Mouse (Mus musculus): ENCODE results near the gene Phf19. TPM values are rescaled to one million over a fixed set of nuclear protein-coding genes. Genes with fewer than 3 reads are reported as not detected.
A peak's percentile ranks its signal among the peaks of the same experiment; 100 is the strongest.

Gene Phf19
- polyA plus RNA-seq, 1 experiment, result 7.6 TPM

DNA sequence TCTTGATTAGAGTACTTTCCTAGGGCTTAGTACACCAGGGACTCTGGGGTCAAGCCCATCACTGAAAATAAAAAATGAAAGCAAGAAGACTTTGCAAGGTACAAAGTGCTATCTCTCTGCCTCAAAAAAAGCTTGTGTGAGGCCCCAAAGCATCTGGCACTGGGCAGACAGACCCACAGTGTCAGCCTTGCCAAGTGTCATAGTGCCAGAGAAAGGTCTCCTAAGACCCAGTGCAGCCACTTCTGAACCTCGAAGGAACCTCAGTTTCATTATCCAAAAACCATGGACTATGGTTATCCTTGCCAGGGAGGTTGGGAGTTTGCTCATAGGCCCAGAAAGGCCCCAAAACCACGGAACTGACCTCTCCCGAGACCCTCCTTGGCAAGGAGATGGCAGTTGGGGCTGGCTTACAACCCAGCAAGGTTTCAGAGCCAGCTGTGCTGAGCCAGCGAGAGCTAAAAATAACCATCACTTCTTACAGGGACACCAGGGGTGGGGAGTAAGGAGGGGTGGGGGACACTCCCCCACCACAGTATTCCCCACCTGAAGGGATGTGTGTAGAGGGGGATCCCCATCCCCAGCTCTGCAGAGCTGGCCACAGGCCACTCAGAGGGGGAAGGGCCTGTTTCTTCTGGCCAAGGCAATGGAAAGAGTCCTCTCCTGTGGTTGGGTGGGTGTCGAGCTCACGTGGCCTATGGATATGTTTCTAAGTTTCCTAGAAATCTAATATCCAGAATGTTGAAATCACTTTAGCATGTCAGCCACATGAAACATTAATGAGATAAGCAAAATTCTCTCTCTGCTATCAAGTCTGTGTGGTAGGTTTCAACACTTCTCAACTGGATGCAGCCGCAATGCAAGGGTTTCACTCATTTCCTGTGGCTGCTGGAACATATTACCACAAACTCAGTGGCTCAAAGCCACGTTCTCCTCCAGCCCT, 24.7 kb upstream of the Phf19 start:
- peaks cover 18% of the 10 kb centered on the region for H3K27me3 ChIP-seq (ENCODE audit: control insufficient read depth, insufficient read depth, insufficient read length)
- no peak overlapping the region for H3K4me3 ChIP-seq (ENCODE audit: insufficient read depth, poor library complexity, severe bottlenecking)
- H3K79me3 ChIP-seq (ENCODE audit: low read depth), result no peaks in the 10 kb centered on the region
- TF ChIP-seq CTCF (IDR thresholded peaks at IDR 0.05; ENCODE audit: control insufficient read depth, insufficient read depth, insufficient read length), result no peak
- TF ChIP-seq USF1 (IDR thresholded peaks at IDR 0.05; ENCODE audit: low read depth), result peak; percentile 72
- no peak for TF ChIP-seq MYOD1 (IDR thresholded peaks at IDR 0.05; ENCODE audit: control insufficient read depth, insufficient read length, low read depth)
- TF ChIP-seq CEBPB (IDR thresholded peaks at IDR 0.05; ENCODE audit: low read depth), result peak; percentile 38
- H3K79me2 ChIP-seq (ENCODE audit: control insufficient read depth, insufficient read depth), result no peaks in the 10 kb centered on the region
- no peak overlapping the region for H3ac ChIP-seq (ENCODE audit: control insufficient read depth, insufficient read length, low read depth)
- no peaks in the 10 kb centered on the region for H3K36me3 ChIP-seq (ENCODE audit: control insufficient read depth, insufficient read depth)

DNA sequence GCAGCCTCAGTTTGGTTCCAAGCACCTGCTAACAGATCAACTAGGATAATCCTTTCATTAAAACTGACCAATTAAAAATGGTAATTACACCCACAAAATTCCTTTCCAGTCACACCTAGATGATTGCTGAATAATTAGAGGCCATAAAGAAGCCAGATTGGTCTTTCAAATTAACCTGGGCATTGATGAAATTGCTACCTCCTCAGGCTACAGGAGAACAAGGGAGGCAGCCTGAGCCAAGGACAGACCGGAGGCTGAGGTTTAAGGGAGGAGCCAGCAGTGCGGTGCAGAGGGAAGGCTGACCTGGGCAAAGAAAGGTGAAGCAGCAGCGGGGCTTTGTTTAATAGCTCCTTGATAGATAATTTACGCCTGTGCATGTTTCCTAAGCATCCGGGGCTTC, 23.6 kb upstream of the Phf19 start:
- Histone ChIP-seq H3K79me2 (ENCODE audit: control insufficient read depth, insufficient read depth) (no peaks in the 10 kb centered on the region), H3K36me3 (ENCODE audit: control insufficient read depth, insufficient read depth) (no peaks in the 10 kb centered on the region), H3K4me3 (ENCODE audit: insufficient read depth, poor library complexity, severe bottlenecking) (no peak overlapping the region), H3ac (ENCODE audit: control insufficient read depth, insufficient read length, low read depth) (no peak overlapping the region), H3K27me3 (ENCODE audit: control insufficient read depth, insufficient read depth, insufficient read length) (peaks cover 13% of the 10 kb centered on the region), H3K79me3 (ENCODE audit: low read depth) (no peaks in the 10 kb centered on the region)
- no peak for TF ChIP-seq MYOD1 (IDR thresholded peaks at IDR 0.05; ENCODE audit: control insufficient read depth, insufficient read length, low read depth)
- TF ChIP-seq MYOG (IDR thresholded peaks at IDR 0.05; ENCODE audit: control insufficient read depth, extremely low read depth, insufficient read length), result no peak
- no peak for TF ChIP-seq CTCF (IDR thresholded peaks at IDR 0.05; ENCODE audit: control insufficient read depth, insufficient read depth, insufficient read length)
- no peak for TF ChIP-seq MAX (IDR thresholded peaks at IDR 0.05)
- no peak for TF ChIP-seq CEBPB (IDR thresholded peaks at IDR 0.05; ENCODE audit: low read depth)
- no peak for TF ChIP-seq FOSL1 (IDR thresholded peaks at IDR 0.05; ENCODE audit: insufficient read depth, low read length, poor library complexity, severe bottlenecking)
- no peak for TF ChIP-seq USF1 (IDR thresholded peaks at IDR 0.05; ENCODE audit: low read depth)

DNA sequence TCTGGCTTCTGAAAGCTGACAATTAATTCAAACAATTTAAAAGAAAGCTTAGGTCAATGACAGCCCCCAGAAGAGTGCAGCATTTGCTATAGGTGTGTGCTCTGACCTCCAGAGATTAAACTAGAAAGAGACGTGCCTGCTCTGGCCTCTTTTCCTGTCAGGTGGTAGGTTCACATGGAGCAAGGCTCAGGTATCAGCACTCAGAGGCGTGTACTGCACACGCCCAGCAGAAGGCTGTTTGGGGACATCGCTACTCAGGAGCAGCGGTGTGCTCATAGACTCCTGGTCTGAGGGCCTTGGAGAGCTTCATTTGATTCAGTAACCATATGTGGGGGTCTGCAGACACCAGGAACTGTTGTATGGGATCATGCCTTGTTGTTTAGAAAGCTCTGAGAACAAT, 13.5 kb upstream of the Phf19 start:
- H3K79me3 ChIP-seq (ENCODE audit: low read depth), result no peaks in the 10 kb centered on the region
- no peak for TF ChIP-seq MAX (IDR thresholded peaks at IDR 0.05)
- TF ChIP-seq MYOG (IDR thresholded peaks at IDR 0.05; ENCODE audit: control insufficient read depth, extremely low read depth, insufficient read length), result no peak
- no peak for TF ChIP-seq CTCF (IDR thresholded peaks at IDR 0.05; ENCODE audit: control insufficient read depth, insufficient read depth, insufficient read length)
- TF ChIP-seq USF1 (IDR thresholded peaks at IDR 0.05; ENCODE audit: low read depth), result no peak
- TF ChIP-seq FOSL1 (IDR thresholded peaks at IDR 0.05; ENCODE audit: insufficient read depth, low read length, poor library complexity, severe bottlenecking), result no peak
- TF ChIP-seq CEBPB (IDR thresholded peaks at IDR 0.05; ENCODE audit: low read depth), result no peak
- TF ChIP-seq MYOD1 (IDR thresholded peaks at IDR 0.05; ENCODE audit: control insufficient read depth, insufficient read length, low read depth), result no peak
- H3K27me3 ChIP-seq (ENCODE audit: control insufficient read depth, insufficient read depth, insufficient read length), result no peaks in the 10 kb centered on the region
- H3ac ChIP-seq (ENCODE audit: control insufficient read depth, insufficient read length, low read depth), result no peak overlapping the region
- no peak overlapping the region for H3K4me3 ChIP-seq (ENCODE audit: insufficient read depth, poor library complexity, severe bottlenecking)
- H3K79me2 ChIP-seq (ENCODE audit: control insufficient read depth, insufficient read depth), result no peaks in the 10 kb centered on the region
- H3K36me3 ChIP-seq (ENCODE audit: control insufficient read depth, insufficient read depth), result no peaks in the 10 kb centered on the region

DNA sequence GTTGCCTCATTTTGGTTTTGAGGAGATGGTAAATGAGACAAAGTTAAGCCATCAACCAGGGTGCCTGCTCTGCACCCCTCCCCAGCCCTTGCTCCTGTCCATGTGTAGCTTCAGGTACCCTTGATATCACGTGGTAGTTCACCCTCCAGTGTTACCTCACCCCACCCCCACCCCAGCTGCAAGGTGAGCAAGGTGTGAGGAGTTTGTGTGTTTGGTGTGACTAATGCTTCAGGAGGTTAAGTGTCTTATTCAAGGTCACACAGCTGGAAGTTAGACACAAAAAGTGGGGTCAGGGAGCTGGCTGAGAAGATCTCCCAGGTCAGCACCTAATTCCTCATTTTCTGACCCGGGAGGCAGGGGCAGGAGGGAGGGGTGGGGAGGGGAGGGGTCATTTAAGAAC, 8.9 kb upstream of the Phf19 start:
- Histone ChIP-seq H3K27me3 (ENCODE audit: control insufficient read depth, insufficient read depth, insufficient read length) (no peaks in the 10 kb centered on the region), H3K79me2 (ENCODE audit: control insufficient read depth, insufficient read depth) (no peaks in the 10 kb centered on the region), H3ac (ENCODE audit: control insufficient read depth, insufficient read length, low read depth) (no peak overlapping the region), H3K36me3 (ENCODE audit: control insufficient read depth, insufficient read depth) (no peaks in the 10 kb centered on the region), H3K4me3 (ENCODE audit: insufficient read depth, poor library complexity, severe bottlenecking) (no peak overlapping the region), H3K79me3 (ENCODE audit: low read depth) (no peaks in the 10 kb centered on the region)
- TF ChIP-seq CTCF (IDR thresholded peaks at IDR 0.05; ENCODE audit: control insufficient read depth, insufficient read depth, insufficient read length), result no peak
- no peak for TF ChIP-seq FOSL1 (IDR thresholded peaks at IDR 0.05; ENCODE audit: insufficient read depth, low read length, poor library complexity, severe bottlenecking)
- TF ChIP-seq USF1 (IDR thresholded peaks at IDR 0.05; ENCODE audit: low read depth), result no peak
- no peak for TF ChIP-seq MYOD1 (IDR thresholded peaks at IDR 0.05; ENCODE audit: control insufficient read depth, insufficient read length, low read depth)
- TF ChIP-seq CEBPB (IDR thresholded peaks at IDR 0.05; ENCODE audit: low read depth), result no peak
- no peak for TF ChIP-seq MYOG (IDR thresholded peaks at IDR 0.05; ENCODE audit: control insufficient read depth, extremely low read depth, insufficient read length)
- TF ChIP-seq MAX (IDR thresholded peaks at IDR 0.05), result no peak

DNA sequence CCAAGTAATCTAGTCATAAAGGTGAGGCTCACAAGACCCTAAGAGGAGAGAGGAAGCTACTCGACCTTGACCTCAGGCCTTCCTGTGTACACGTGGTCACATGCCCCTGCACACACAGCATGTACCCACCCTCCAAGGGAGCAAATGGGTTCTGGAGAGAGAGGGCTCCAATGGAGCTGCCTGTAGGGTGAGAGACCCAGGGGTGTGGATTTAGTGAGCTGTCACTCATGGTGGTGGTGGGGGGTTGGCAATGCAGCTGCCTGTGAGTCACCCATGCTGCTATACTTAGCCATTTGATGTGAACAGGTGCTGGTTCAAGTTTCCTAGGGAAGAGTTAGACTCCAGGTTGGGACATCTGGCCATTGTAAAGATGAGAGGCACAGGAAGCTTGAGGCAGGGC, 6.3 kb upstream of the Phf19 start:
- TF ChIP-seq USF1 (IDR thresholded peaks at IDR 0.05; ENCODE audit: low read depth), result peak; percentile 17
- peak; percentile 90 for TF ChIP-seq MYOD1 (IDR thresholded peaks at IDR 0.05; ENCODE audit: control insufficient read depth, insufficient read length, low read depth)
- no peak for TF ChIP-seq CTCF (IDR thresholded peaks at IDR 0.05; ENCODE audit: control insufficient read depth, insufficient read depth, insufficient read length)
- no peaks in the 10 kb centered on the region for H3K36me3 ChIP-seq (ENCODE audit: control insufficient read depth, insufficient read depth)
- no peak overlapping the region for H3K4me3 ChIP-seq (ENCODE audit: insufficient read depth, poor library complexity, severe bottlenecking)
- H3K27me3 ChIP-seq (ENCODE audit: control insufficient read depth, insufficient read depth, insufficient read length), result no peaks in the 10 kb centered on the region
- no peak overlapping the region for H3ac ChIP-seq (ENCODE audit: control insufficient read depth, insufficient read length, low read depth)
- no peaks in the 10 kb centered on the region for H3K79me3 ChIP-seq (ENCODE audit: low read depth)
- H3K79me2 ChIP-seq (ENCODE audit: control insufficient read depth, insufficient read depth), result no peaks in the 10 kb centered on the region

DNA sequence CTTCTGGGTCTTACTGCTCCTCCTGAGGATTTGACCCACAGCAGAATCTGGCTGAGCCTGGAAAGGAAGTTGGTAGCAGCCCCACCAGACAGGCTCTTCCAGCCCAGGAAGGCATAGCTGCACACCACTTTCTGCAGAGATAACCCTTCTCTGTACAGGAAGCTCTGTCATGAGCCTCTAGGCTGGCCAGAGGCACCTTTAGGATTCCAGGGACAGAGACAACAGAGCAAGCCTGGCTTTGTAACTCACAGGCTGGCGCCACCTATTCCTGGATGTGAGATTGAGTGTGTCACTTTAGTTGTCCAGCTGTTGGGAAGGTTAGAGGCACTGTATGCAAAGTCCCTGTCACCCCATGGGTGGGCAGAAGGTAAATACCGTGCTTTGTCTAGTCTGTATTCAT, 1.3 kb upstream of the Phf19 start:
- H3K79me2 ChIP-seq (ENCODE audit: control insufficient read depth, insufficient read depth), result no peaks in the 10 kb centered on the region
- TF ChIP-seq CTCF (IDR thresholded peaks at IDR 0.05; ENCODE audit: control insufficient read depth, insufficient read depth, insufficient read length) (no peak), USF1 (IDR thresholded peaks at IDR 0.05; ENCODE audit: low read depth) (no peak), CEBPB (IDR thresholded peaks at IDR 0.05; ENCODE audit: low read depth) (no peak), MYOG (IDR thresholded peaks at IDR 0.05; ENCODE audit: control insufficient read depth, extremely low read depth, insufficient read length) (no peak)
- H3ac ChIP-seq (ENCODE audit: control insufficient read depth, insufficient read length, low read depth), result no peak overlapping the region
- H3K79me3 ChIP-seq (ENCODE audit: low read depth), result no peaks in the 10 kb centered on the region
- H3K27me3 ChIP-seq (ENCODE audit: control insufficient read depth, insufficient read depth, insufficient read length), result no peaks in the 10 kb centered on the region
- H3K36me3 ChIP-seq (ENCODE audit: control insufficient read depth, insufficient read depth), result peaks cover 17% of the 10 kb centered on the region
- H3K4me3 ChIP-seq (ENCODE audit: insufficient read depth, poor library complexity, severe bottlenecking), result no peak overlapping the region

Measured in C2C12 (cell line).